Mouse (Mus musculus): ENCODE data around the gene Pwp2.

Gene Pwp2

DNA sequence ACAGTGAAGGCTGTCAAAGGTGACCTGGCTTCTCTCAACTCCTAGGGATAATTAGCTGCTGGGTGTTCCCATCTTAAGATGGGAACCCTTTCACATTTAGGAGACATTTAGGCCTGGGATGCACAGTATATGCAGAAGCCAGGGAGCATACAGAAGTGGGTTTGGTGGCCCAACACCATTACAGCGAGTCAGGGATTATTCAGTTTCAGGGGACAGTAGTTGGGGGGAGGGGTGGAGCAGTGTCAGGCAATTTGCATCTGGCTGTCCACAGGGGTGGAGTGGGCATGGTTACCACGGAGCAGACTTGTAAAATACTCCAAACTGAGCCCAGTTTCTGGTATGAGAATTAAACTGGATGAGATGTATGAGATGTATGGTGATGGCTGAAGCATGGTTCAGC is 14.5 kb downstream of the Pwp2 start:
- DNase-seq (ENCODE audit: low spot score): no peak

DNA sequence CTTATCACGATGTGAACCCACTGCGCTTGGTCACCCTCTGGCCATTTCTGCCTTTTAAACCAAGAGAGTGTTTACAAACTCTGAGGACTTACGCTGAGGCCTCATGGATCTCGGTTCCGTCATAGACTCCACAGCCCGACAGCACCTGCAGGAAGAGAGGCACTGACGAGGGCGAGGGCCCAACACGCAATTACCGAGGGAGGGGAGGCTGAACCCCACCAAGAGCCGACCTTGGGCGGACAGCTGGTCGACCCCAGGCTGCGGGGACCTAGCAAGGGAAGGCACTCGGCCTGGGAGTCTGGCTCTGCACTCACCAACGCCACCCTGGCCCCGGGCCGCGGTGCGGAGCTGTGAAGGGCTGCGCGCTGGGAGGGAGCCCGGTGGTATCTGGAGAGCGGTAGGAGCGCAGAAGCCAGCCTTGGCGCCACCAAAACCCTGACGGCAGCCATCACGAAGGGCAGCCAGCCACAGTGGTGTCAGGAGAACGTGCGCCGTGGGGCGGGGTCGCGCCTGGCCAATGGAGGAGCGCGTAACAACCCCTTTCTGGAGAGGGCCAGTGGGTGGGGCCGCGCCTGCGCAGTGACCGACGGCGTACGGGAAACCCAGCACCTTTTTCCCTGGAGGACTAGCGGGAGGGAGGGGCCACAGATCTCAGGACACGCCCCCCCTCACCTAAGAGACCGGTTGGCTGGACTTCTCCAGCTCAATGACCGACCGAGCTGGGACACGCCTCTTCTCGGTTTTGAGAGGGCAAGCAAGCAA is 15.5 kb downstream of the Pwp2 start, which contains the start of gene D10Jhu81e:
Gene D10Jhu81e, minus strand, starts transcription at position 502 of the 762 bp plus-strand sequence.
- DNase-seq (ENCODE audit: low spot score): peak; percentile 97

DNA sequence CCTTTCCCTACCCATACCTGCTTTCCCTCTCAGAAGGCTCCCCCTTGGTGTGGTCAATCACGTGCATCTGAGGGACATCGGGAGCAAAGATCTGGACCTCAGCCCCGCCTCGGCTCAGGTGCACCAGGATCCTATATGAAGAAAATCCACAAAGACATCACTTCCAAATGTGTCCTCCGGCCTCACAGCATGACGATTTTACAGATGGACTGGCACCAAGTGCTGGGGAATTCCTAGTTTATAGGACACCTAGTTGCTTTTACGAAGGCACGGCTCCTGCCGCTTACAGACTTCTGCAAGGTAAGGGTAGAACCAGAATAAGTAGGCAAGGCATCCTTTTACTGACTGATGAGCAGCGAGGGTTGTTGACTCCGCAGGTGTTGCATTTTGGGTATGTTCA is 16.2 kb downstream of the Pwp2 start:
- no peak for DNase-seq (ENCODE audit: low spot score)

DNA sequence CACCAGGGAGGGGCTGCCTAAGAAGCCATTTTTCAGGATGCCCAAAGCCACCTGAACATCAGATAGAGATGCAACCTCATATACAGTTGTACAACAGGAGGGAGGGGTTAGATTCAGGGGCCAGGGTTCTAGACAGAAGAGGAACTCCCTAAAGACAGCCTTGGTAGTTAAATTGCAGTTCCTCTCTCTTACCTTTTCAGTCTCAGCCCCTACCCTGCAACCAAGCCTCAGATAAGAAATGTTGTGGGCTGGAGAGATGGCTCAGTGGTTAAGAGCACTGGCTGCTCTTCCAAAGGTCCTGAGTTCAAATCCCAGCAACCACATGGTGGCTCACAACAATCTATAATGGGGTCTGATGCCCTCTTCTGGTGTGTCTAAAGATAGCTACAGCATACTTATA is 17.2 kb downstream of the Pwp2 start:
- no peak for DNase-seq (ENCODE audit: low spot score)

- no peak for DNase-seq (ENCODE audit: low spot score)
These were observed 17.6 kb downstream of the Pwp2 start for GRCm38 (mm10) chr10:78167333-78167732.

DNA sequence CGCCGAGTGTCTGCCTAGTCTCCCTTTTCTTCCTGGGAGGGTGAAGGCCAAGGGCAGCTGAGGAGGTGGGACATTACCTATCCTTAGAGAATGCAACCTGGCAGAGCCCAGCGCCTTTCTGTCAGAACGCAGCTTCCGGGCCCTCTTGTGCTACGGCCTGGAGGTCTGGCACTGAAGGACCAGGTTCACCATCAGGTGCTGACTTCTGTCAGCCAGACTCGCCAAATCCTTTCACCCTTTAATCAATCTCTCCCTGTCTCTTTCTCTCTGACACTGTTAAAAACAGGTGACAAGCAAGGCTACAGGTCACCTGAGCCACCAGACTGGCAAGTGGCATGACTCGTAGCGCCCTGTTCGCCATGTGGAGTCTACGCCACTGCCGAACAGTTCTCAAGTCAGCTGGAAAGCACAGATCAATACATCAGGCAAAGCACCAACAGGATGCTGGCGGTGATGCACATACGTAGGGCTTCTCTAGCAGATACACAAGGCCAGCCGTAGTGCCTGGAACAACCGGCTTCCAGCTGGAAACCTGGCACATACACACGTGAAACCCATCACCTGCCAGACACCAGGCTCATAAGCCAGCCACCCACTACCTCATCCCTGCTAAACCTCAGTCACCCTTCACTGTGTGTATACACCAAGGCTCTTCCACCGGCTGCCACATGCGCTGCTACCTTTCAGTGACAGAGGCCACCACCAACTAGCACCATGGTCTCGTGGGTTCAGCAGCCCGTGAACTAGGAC is 19.5 kb downstream of the Pwp2 start:
- DNase-seq (ENCODE audit: low spot score): no peak

DNA sequence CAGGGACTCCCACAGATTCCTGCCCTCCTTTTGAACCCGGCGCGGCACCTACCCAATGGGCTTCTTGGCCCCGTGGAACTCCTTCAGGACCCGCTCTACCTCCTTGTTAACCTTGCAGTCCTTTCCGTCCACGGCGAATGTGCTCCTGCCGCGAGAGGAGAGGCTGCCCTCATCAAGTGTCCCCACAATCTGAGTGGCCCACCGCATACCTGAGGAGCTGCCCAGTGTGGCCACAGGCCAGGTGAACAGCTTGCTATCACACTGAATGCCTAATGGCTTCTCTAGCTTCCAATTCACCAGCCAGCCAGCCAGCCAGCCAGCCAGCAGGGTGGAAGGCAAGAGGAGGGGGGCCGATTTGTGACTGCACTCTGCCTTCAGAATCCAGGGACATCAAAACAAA is 20.2 kb downstream of the Pwp2 start:
- DNase-seq (ENCODE audit: low spot score): no peak

- peak; percentile 51 for DNase-seq (ENCODE audit: low spot score)
These were observed 21.0 kb downstream of the Pwp2 start for GRCm38 (mm10) chr10:78163923-78164322.

GRCm38 (mm10) chr10:78163241-78163640 is 21.7 kb downstream of the Pwp2 start:
- no peak for DNase-seq (ENCODE audit: low spot score)

- no peak for DNase-seq (ENCODE audit: low spot score)
These were observed 22.3 kb downstream of the Pwp2 start for GRCm38 (mm10) chr10:78162646-78163045.

GRCm38 (mm10) chr10:78161096-78161495 is 23.9 kb downstream of the Pwp2 start:
- DNase-seq (ENCODE audit: low spot score): no peak

- DNase-seq (ENCODE audit: low spot score): no peak
These were observed 24.4 kb downstream of the Pwp2 start for GRCm38 (mm10) chr10:78160369-78161095.

- DNase-seq (ENCODE audit: low spot score): peak; percentile 68
These were observed 25.0 kb downstream of the Pwp2 start for GRCm38 (mm10) chr10:78159906-78160305.

DNA sequence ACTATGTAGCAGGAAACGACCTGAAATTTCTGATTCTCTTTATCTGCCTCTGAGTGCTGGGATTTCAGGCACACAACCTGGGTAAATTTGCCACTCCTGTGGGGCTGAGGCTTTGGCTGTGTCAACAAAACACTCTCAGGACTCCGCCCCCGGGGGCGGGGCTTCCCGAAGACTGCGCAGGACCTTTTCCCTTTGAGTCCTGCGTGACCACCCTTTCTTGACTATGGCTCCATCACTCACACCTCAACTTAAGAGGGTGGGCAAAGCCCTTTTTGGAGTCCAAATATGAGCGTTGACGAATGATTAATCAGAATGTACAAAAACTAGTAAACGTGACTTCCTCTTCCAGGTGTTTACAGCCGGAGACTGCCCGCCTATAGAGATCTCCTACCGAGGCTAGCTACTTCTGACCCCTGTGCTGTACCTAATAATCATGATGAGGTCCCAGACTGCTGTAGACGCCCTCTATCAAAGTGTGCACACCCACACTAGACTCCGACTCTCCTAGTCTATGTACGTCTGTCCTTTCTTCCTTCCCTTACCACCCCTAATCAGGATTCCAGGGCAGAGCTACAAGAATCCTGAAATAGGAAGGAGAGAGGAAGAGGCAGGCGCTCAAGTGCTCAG is 25.6 kb downstream of the Pwp2 start:
- peak; percentile 40 for DNase-seq (ENCODE audit: low spot score)

- DNase-seq (ENCODE audit: low spot score): no peak
These were observed 26.9 kb downstream of the Pwp2 start for GRCm38 (mm10) chr10:78158041-78158440.

- DNase-seq (ENCODE audit: low spot score): no peak
These were observed 28.0 kb downstream of the Pwp2 start for GRCm38 (mm10) chr10:78156926-78157325.

DNA sequence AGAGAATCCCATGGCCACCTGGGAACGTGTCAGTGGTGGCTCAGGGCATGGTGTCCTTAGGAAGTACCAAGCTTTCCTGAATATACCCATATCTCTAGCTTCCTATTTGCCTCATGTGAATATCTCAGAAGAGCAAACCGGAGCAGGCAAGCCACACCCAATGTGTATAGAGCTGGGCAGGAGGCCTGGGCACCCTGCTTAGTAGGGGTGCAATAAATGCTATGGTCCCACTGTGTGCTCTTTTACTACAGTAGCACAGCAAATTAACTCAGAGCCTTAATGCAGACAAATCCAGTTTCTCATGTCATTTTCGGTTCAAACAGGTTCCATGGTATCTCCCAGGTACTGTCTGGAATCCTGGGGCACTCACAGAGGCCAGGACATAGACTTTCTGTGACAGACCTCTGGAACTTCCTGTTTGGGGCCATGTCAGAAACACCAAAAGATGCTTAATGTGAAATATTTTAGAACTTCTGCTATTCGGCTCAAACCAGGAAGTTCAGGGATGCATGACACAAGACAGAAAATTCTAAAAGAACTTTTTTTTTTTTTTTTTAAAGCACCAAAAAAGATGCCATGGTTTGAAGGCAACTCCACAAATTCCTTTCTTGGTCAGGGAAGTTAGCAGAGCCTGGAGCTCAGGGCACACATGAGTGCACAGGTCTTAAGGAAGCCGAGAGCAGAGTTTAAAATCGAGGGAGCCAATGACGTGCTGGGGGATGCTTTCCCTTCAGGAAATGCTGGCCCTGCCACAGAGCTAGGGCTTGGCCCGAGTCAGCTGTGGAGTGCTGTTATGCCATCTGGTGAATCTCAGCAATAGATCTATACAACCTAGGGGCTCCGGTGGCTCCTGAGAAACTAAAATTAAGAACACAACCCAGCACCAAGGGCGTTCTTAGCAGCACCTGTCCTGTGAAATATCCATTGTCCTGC is 35.8 kb downstream of the Pwp2 start:
- no peak for DNase-seq (ENCODE audit: low spot score)

- DNase-seq (ENCODE audit: low spot score): no peak
These were observed 37.0 kb downstream of the Pwp2 start for GRCm38 (mm10) chr10:78147908-78148441.

DNA sequence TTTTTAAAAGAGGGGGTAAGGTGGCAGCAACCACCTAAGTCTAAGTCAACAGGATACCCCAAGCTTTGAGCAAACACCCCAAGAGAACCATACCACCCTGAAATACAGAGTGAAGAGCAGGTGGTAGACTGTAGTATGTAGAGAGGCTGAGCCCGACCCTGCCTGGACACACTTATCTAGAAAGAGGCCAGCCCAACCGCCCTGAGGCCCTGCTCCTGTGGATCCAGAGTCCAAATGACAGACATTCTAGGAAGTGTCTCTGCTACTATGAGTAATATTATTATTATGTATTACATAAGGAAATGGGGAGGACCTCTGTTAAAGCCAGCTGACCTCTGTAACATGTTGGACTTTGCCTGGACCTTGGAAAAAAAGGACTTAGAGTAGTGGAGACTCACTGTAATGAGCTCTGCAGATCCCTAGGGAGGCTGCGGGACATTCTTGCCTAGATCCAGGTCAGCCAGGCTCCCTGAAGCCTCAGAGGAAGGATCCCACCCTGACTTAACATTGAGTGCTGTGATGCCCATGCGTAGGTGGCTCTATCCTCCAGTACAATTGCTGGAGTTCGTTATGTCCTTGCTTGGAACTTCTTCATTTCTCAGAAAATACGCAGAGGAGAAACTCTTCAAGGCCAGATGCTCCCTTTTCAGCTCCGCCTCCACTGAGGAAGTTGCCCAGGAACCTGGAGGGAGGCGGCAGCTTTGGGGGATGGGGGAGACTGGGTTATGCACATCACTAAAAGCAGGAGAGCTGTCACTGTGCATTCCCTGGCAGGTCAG is 41.0 kb downstream of the Pwp2 start:
- no peak for DNase-seq (ENCODE audit: low spot score)

DNA sequence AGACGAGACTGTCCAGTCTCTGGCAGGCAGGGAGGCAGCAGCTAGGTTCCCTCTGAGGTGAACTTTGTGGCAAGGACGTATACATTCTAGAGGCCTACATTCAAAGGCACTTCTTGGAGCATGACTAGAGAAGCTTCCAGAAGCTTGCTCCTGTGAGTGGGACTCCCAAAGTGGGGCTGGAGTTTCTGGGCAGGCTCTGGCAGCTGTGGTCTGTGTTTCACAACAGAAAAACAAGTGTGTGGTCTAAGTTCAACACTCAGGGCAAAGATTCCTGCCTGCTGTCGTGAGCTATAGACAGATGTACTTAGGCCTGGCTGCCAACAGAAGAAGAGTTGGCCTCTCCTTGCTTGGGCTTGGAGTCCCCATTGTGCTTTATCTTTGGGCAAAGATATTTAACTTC is 44.1 kb downstream of the Pwp2 start:
- DNase-seq (ENCODE audit: low spot score): no peak
